Mouse (Mus musculus) heart, embryonic 16.5 days (tissue): ENCODE results near the gene Aldoart2. TPM values are rescaled to one million over a fixed set of nuclear protein-coding genes. Genes with fewer than 3 reads are reported as not detected.
A peak's percentile ranks its signal among the peaks of the same experiment; 100 is the strongest.
"Not testable (repeated sequence)": the region's sequence is repeated elsewhere in the genome, so short reads cannot be mapped to it uniquely, and the experiment has no call there.

Source experiments
- ATAC-seq: fragments of 200-750 bp; cut with Nextera tagmentation; replicated peaks from 2 replicates; pipeline ENCODE4 v1.8.0; 2017; ENCODE audit warnings: moderate number of reproducible peaks; ENCODE audit not compliant: insufficient read depth, low FRiP score; ENCODE audit errors: extremely low read depth
- H3K27ac ChIP-seq: fragments of 300-500 bp; sonication (generic); 2 replicates; pipeline ENCODE4 v1.5.1; 2014; ENCODE audit warnings: mild to moderate bottlenecking, low read length, control low read depth, moderate library complexity
- H3K27me3 ChIP-seq: fragments of 300-500 bp; sonication (generic); 2 replicates; pipeline ENCODE4 v1.6.1; 2014; ENCODE audit warnings: low read length, mixed read lengths; ENCODE audit not compliant: control insufficient read depth, insufficient read depth
- H3K36me3 ChIP-seq: fragments of 300-500 bp; sonication (generic); 2 replicates; pipeline ENCODE4 v1.6.1; 2014; ENCODE audit not compliant: control insufficient read depth, insufficient read depth
- H3K4me1 ChIP-seq: fragments of 300-500 bp; sonication (generic); 2 replicates; pipeline ENCODE4 v1.6.1; 2014; ENCODE audit warnings: low read length, mixed read lengths; ENCODE audit not compliant: control insufficient read depth, insufficient read depth
- H3K4me2 ChIP-seq: fragments of 300-500 bp; sonication (generic); 2 replicates; pipeline ENCODE4 v1.6.1; 2014; ENCODE audit warnings: low read depth, mild to moderate bottlenecking, control low read depth, low read length
- H3K4me3 ChIP-seq: fragments of 300-500 bp; sonication (generic); 2 replicates; pipeline ENCODE4 v1.5.1; 2014; ENCODE audit warnings: mild to moderate bottlenecking, control low read depth, low read length
- H3K9ac ChIP-seq: fragments of 300-500 bp; sonication (generic); 2 replicates; pipeline ENCODE4 v1.6.1; 2014; ENCODE audit warnings: low read length, control low read depth
- H3K9me3 ChIP-seq: fragments of 300-500 bp; sonication (generic); replicated peaks from 2 replicates; pipeline ENCODE4 v1.6.1; 2016; ENCODE audit warnings: low read length; ENCODE audit not compliant: control insufficient read depth
- WGBS: fragments of 180-500 bp; shearing (Covaris S2); extraction: QIAGEN DNeasy Blood & Tissue Kit; methylation state at CpG from one replicate; pipeline ENCODE4 v1.1.7; 2014; 5-methylcytosine and 5-hydroxymethylcytosine counted together
- polyA plus RNA-seq: library from polyadenylated mRNA; unstranded; fragments of >200 nt; fragmentation: Nextera tagmentation; extraction: Ambion mirVana; gene quantifications from 2 replicates; pipeline ENCODE4 v1.2.1, GENCODE M21; 2015

The Aldoart2 gene
- polyA plus RNA-seq, 1 experiment from 2014 or later: 0.96 TPM

GRCm38 (mm10) chr12:55570646-55571045 is 5.6 kb downstream of the Aldoart2 start:
- ATAC-seq: no peak
- WGBS: 85% methylated on average over 9 of the region's 9 CpGs

GRCm38 (mm10) chr12:55571181-55571580 is 6.1 kb downstream of the Aldoart2 start:
- ATAC-seq: no peak
- Histone ChIP-seq H3K4me3 (no peak overlapping the region), H3K4me1 (no peaks in the 10 kb centered on the region), H3K4me2 (no peak overlapping the region), H3K36me3 (no peaks in the 10 kb centered on the region), H3K9me3 (peaks cover 3% of the 10 kb centered on the region; the same call in 1 of the 2 replicates), H3K27me3 (no peaks in the 10 kb centered on the region), H3K9ac (no peak overlapping the region), H3K27ac (no peak overlapping the region)
- WGBS: 83% methylated on average over 11 of the region's 11 CpGs

More at GRCm38 (mm10) chr12:55570646-55571045, 5.6 kb downstream of the Aldoart2 start:
- no peaks in the 10 kb centered on the region for H3K4me1 ChIP-seq
- H3K4me2 ChIP-seq: no peak overlapping the region
- no peak overlapping the region for H3K27ac ChIP-seq
- no peak overlapping the region for H3K9ac ChIP-seq
- H3K36me3 ChIP-seq: no peaks in the 10 kb centered on the region
- H3K4me3 ChIP-seq: no peak overlapping the region
- peaks cover 3% of the 10 kb centered on the region; the same call in 1 of the 2 replicates for H3K9me3 ChIP-seq
- no peaks in the 10 kb centered on the region for H3K27me3 ChIP-seq

- WGBS: 76% methylated on average over 10 of the region's 10 CpGs
Observed at GRCm38 (mm10) chr12:55571661-55572060, 6.6 kb downstream of the Aldoart2 start.

DNA sequence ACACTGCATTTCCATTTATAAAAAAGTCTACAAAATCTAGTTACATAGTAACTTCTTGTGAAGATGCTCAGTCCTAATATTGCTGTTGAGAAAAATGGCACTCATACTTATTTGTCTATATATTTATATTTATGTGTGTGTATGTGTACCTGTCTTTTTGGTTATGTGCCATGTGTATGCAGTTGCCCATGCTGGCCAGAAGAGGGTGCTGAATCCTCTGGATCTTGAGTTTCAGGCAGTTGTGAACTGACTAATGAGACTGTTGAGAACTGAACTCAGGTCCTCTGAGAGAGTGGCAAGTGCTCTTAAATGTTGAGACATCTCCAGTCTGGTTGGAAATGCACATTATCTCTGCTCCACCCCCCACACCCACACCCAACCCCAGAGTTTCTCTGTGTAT is 8.1 kb downstream of the Aldoart2 start:
- peaks cover 3% of the 10 kb centered on the region; the same call in 1 of the 2 replicates for H3K9me3 ChIP-seq
- H3K36me3 ChIP-seq: no peaks in the 10 kb centered on the region
- H3K27ac ChIP-seq: no peak overlapping the region
- no peak overlapping the region for H3K4me2 ChIP-seq
- no peaks in the 10 kb centered on the region for H3K4me1 ChIP-seq
- no peak overlapping the region for H3K9ac ChIP-seq
- no peak overlapping the region for H3K4me3 ChIP-seq
- no peaks in the 10 kb centered on the region for H3K27me3 ChIP-seq
- ATAC-seq: no peak

More at GRCm38 (mm10) chr12:55571661-55572060, 6.6 kb downstream of the Aldoart2 start:
- ATAC-seq: no peak
- H3K4me2 ChIP-seq: no peak overlapping the region
- H3K9me3 ChIP-seq: peaks cover 3% of the 10 kb centered on the region; the same call in 1 of the 2 replicates
- no peaks in the 10 kb centered on the region for H3K27me3 ChIP-seq
- H3K4me1 ChIP-seq: no peaks in the 10 kb centered on the region
- H3K4me3 ChIP-seq: no peak overlapping the region
- H3K27ac ChIP-seq: no peak overlapping the region
- H3K36me3 ChIP-seq: no peaks in the 10 kb centered on the region
- H3K9ac ChIP-seq: no peak overlapping the region

DNA sequence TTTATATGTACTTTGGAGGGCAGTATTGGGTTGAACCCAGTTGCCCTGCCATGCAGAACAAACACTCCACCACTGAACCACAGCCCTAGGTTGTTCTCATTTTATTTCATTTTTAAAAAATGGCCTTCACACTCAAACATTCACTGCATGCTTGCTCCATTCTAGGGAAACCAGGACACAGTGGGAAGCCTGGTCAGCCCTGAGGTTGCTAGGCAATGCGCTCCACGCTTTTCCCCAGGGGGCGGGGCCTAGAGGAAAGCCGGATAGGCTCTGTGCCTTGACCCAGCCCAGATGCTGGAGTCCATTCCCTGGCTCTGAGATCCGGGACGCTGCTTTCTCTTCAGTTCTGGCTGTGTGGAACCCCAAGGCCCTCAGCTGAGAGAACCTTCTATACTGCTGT is 8.8 kb downstream of the Aldoart2 start:
- no peak for ATAC-seq
- H3K4me1 ChIP-seq: no peaks in the 10 kb centered on the region
- H3K9me3 ChIP-seq: peaks cover 3% of the 10 kb centered on the region; the same call in 1 of the 2 replicates
- no peak overlapping the region for H3K4me2 ChIP-seq
- H3K4me3 ChIP-seq: no peak overlapping the region
- 4% methylated on average over 6 of the region's 6 CpGs for WGBS
- no peak overlapping the region for H3K27ac ChIP-seq
- H3K27me3 ChIP-seq: no peaks in the 10 kb centered on the region
- no peaks in the 10 kb centered on the region for H3K36me3 ChIP-seq
- no peak overlapping the region for H3K9ac ChIP-seq

GRCm38 (mm10) chr12:55586936-55587335 is 21.9 kb downstream of the Aldoart2 start:
- 51% methylated on average over 9 of the region's 9 CpGs for WGBS
- H3K4me1 ChIP-seq, H3K9ac ChIP-seq, H3K4me2 ChIP-seq, H3K27me3 ChIP-seq, H3K27ac ChIP-seq, H3K9me3 ChIP-seq, H3K4me3 ChIP-seq, ATAC-seq, H3K36me3 ChIP-seq: not testable (repeated sequence)

DNA sequence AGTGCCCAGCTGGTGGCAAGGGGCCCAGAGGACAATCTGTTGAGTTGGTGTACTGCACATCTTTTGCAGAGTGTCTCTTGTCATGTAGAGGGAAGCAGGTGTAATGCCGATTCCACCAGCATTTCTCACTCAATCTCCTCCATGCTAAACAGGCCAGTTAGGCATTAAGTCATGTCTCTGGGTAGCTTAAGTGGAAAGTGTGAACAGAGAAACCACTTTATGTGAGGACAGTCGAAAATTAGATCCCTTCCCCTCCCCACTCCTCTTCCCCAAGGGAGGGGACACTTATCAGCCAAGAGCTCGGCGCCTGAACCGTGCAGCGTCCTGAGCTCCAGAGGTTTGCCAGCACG is 33.5 kb downstream of the Aldoart2 start:
- H3K4me2 ChIP-seq: peak overlapping the region; percentile 79
- no peak overlapping the region for H3K27ac ChIP-seq
- no peak for ATAC-seq
- peak overlapping the region; percentile 52 for H3K4me3 ChIP-seq
- peaks cover 42% of the 10 kb centered on the region for H3K27me3 ChIP-seq
- peaks cover 16% of the 10 kb centered on the region for H3K4me1 ChIP-seq
- H3K36me3 ChIP-seq: peaks cover 3% of the 10 kb centered on the region; the same call in 1 of the 2 replicates
- 7% methylated on average over 7 of the region's 7 CpGs for WGBS
- H3K9ac ChIP-seq: no peak overlapping the region
- H3K9me3 ChIP-seq: no peaks in the 10 kb centered on the region

DNA sequence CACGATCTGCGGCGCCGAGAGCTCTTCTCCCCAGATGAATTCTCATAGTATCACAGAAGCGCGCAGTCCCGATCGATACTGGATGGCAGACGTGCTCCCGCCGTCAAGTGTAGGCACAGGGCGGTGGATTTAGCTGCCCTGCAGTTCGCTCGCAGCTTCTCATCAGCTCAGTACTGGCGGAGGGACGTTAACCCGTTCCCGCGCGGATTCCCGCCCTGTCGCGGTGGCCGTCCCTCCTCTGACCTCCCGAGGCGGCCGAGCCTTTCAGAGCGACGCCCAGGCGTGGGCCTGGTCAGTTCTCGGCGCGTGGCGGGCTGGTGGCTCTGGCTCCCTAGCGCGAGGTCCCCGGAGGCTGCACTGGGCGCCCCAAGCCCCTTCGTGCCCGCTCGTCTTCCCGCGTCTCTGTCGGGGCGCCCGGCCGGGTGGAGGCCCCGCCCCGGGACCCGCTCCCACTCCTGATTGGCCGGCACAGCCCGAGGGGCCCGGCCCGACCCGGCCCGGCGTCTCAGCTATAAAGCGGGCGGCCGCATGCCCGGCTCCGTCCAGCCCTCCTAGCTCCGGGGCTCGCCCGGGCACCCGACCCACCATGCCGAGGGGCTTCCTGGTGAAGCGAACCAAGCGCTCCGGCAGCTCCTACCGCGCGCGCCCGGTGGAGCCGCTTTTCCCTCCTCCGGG is 34.0 kb downstream of the Aldoart2 start, which contains the start of gene Insm2:
Gene Insm2 (plus strand): TSS at position 541 of the 675 bp plus-strand sequence.
- H3K27ac ChIP-seq: no peak within 1 kb of the TSS
- peak within 1 kb of the TSS; percentile 79 for H3K4me2 ChIP-seq
- no peak within 1 kb of the TSS for H3K9ac ChIP-seq
- H3K36me3 ChIP-seq: peaks cover 3% of the 10 kb centered on the region; the same call in 1 of the 2 replicates
- H3K9me3 ChIP-seq: no peaks in the 10 kb centered on the region
- H3K4me3 ChIP-seq: peak within 1 kb of the TSS; percentile 52
- peaks cover 16% of the 10 kb centered on the region for H3K4me1 ChIP-seq
- WGBS: under 1% methylated on average over 77 of the region's 77 CpGs
- ATAC-seq: no peak; the same call in 1 of the 2 replicates
- peaks cover 42% of the 10 kb centered on the region for H3K27me3 ChIP-seq

DNA sequence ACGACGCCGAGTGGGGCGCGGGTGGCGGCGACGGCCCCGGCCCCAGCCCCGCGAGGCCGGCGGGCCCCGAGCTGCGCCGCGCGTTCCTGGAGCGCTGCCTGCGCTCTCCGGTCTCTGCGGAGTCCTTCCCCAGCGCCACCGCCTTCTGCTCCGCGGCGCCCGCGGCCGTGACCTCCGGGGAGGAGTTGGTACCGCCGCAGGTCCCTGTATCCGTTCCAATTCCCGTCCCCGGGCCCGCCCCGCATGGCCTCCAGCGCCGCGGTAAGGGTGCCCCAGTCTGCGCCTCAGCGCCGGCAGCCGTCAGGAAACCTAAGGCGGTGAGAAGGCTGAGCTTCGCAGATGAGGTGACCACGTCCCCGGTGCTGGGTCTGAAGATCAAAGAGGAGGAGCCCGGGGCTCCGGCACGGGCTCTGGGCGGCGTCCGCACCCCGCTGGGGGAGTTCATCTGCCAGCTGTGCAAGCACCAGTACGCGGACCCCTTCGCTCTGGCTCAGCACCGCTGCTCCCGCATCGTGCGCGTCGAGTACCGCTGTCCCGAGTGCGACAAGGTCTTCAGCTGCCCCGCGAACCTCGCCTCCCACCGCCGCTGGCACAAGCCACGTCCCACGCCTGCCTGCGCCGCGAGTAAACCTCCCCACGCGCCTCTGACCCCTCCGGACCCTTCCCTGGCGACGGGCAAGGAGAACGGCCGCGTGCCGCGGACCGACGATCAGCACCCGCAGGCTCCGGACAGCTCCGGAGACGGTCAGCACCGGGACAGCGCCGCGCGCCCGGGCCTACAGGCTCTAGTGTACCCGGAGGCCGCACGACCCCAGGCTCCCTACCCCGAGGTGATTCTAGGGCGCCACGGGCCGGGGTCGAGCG is 34.8 kb downstream of the Aldoart2 start:
- Histone ChIP-seq H3K4me3 (peak overlapping the region; percentile 52), H3K4me2 (peak overlapping the region; percentile 79), H3K36me3 (peaks cover 3% of the 10 kb centered on the region; the same call in 1 of the 2 replicates), H3K9me3 (no peaks in the 10 kb centered on the region), H3K27me3 (peaks cover 42% of the 10 kb centered on the region), H3K4me1 (peaks cover 16% of the 10 kb centered on the region), H3K27ac (no peak overlapping the region), H3K9ac (no peak overlapping the region)
- under 1% methylated on average over 108 of the region's 109 CpGs for WGBS
- peak; percentile 92 for ATAC-seq
